ENCODE assay signal across 8 mouse cellular contexts in genomic region chr9:123851713-123852448, GRCm38 (mm10). TPM values are rescaled to one million over a fixed set of nuclear protein-coding genes. Genes with fewer than 3 reads are reported as not detected.
DNase-seq lines count a peak whose midpoint lies in the region; ATAC-seq lines count a peak whose summit lies in the region.

Gene Fyco1, minus strand, starts transcription at chr9:123851899.

- H3K36me3 ChIP-seq in heart, embryonic 14.5 days (ENCODE audit: control insufficient read depth, insufficient read depth, low read length) = no peaks in the 10 kb centered on the region
- H3K36me3 ChIP-seq in liver, embryonic 13.5 days = no peaks in the 10 kb centered on the region
- H3K36me3 ChIP-seq in stomach, embryonic 16.5 days (ENCODE audit: control insufficient read depth, insufficient read depth, low read length) = no peaks in the 10 kb centered on the region

- peak within 1 kb of the TSS; percentile 85 for H3K9ac ChIP-seq in heart, embryonic 14.5 days (ENCODE audit: low read length)
- H3K9ac ChIP-seq in liver, embryonic 13.5 days = peak within 1 kb of the TSS; percentile 92
- peak within 1 kb of the TSS; percentile 93 for H3K9ac ChIP-seq in stomach, embryonic 16.5 days (ENCODE audit: low read length)

- H3K27ac ChIP-seq in heart, embryonic 14.5 days (replicated peaks in 1 of 2; ENCODE audit: control insufficient read depth in 1 of 2, insufficient read depth in 1 of 2, low read depth in 2 of 2, low read length in 2 of 2) = peak within 1 kb of the TSS; percentile 92
- H3K27ac ChIP-seq in liver, embryonic 13.5 days = peak within 1 kb of the TSS; percentile 89
- H3K27ac ChIP-seq in stomach, embryonic 16.5 days (ENCODE audit: low read length) = peak within 1 kb of the TSS; percentile 97

- peak; percentile 90 for DNase-seq in c-Kit-negative CD71-positive TER-119-positive erythroid progenitor cells, embryonic 14.5 days (ENCODE audit: low read depth, low spot score)
- peak; percentile 97 for DNase-seq in fibroblast of lung, adult 2 months (ENCODE audit: low read depth)
- DNase-seq in kidney, postnatal 14 days = peak; percentile 97
- peak; percentile 95 for DNase-seq in liver, embryonic 13.5 days
- DNase-seq in neural tube, embryonic 10.5 days (ENCODE audit: extremely low spot score, low spot score) = peak; percentile 84

- peak within 1 kb of the TSS; percentile 81 for H3K4me2 ChIP-seq in heart, embryonic 14.5 days (ENCODE audit: low read length)
- peak within 1 kb of the TSS; percentile 91 for H3K4me2 ChIP-seq in liver, embryonic 13.5 days
- peak within 1 kb of the TSS; percentile 78 for H3K4me2 ChIP-seq in stomach, embryonic 16.5 days (ENCODE audit: low read depth, low read length)

- no peaks in the 10 kb centered on the region for H3K9me3 ChIP-seq in heart, embryonic 14.5 days (ENCODE audit: control insufficient read depth, low read length)
- H3K9me3 ChIP-seq in liver, embryonic 13.5 days (replicated peaks) = no peaks in the 10 kb centered on the region
- H3K9me3 ChIP-seq in stomach, embryonic 16.5 days (replicated peaks; ENCODE audit: control insufficient read depth, low read length) = no peaks in the 10 kb centered on the region

- WGBS in heart, embryonic 14.5 days = under 1% methylated on average over 46 of the region's 47 CpGs
- WGBS in liver, embryonic 13.5 days (ENCODE audit: insufficient replicate concordance) = under 1% methylated on average over 47 of the region's 47 CpGs
- WGBS in stomach, embryonic 16.5 days = under 1% methylated on average over 47 of the region's 47 CpGs

- peaks cover 2 to 14% of the 10 kb centered on the region in 2 experiments; a peak in 3 of 4 replicates for H3K4me1 ChIP-seq in heart, embryonic 14.5 days (ENCODE audit: control insufficient read depth in 2 of 2, insufficient read depth in 2 of 2, low read length in 2 of 2)
- H3K4me1 ChIP-seq in liver, embryonic 13.5 days (replicated peaks) = peaks cover 38% of the 10 kb centered on the region
- H3K4me1 ChIP-seq in stomach, embryonic 16.5 days (ENCODE audit: control insufficient read depth, insufficient read depth, low read length) = peaks cover 11% of the 10 kb centered on the region

- ATAC-seq in CD4-positive, CD25-positive, alpha-beta regulatory T cell, adult 4 months = peak; percentile 94
- ATAC-seq in heart, embryonic 14.5 days (ENCODE audit: insufficient number of reproducible peaks, insufficient read depth, low FRiP score, low read depth) = peak; percentile 95
- peak; percentile 95 for ATAC-seq in liver, embryonic 13.5 days (ENCODE audit: low read depth)
- peak; percentile 96 for ATAC-seq in stomach, embryonic 16.5 days (ENCODE audit: insufficient read depth, low FRiP score)

- no peaks in the 10 kb centered on the region for H3K27me3 ChIP-seq in heart, embryonic 14.5 days (ENCODE audit: control insufficient read depth, insufficient read depth, low read length)
- H3K27me3 ChIP-seq in liver, embryonic 13.5 days = no peaks in the 10 kb centered on the region
- H3K27me3 ChIP-seq in stomach, embryonic 16.5 days (ENCODE audit: control insufficient read depth, insufficient read depth, low read length) = no peaks in the 10 kb centered on the region

- H3K4me3 ChIP-seq in heart, embryonic 14.5 days (ENCODE audit: control insufficient read depth in 1 of 2, insufficient read depth in 1 of 2, low read depth in 1 of 2, low read length in 2 of 2) = peak within 1 kb of the TSS; percentile 59 to 72
- peak within 1 kb of the TSS; percentile 92 for H3K4me3 ChIP-seq in liver, embryonic 13.5 days (replicated peaks)
- peak within 1 kb of the TSS; percentile 88 for H3K4me3 ChIP-seq in stomach, embryonic 16.5 days (replicated peaks; ENCODE audit: low read length)

RNA-seq across cellular contexts. Expression of gene Fyco1, which starts in this region (rescaled TPM):
- 10 to 100 TPM; 34.5 to 69.7 TPM for polyA plus RNA-seq in CD4-positive, CD25-positive, alpha-beta regulatory T cell, adult 4 months (2017; shearing (Covaris generic))
- polyA plus RNA-seq in heart, embryonic 14.5 days (2014; fragmentation: Nextera tagmentation; extraction: Ambion mirVana) = 33.1 and 36.3 TPM in 2 replicates
- 3.4 and 3.8 TPM in 2 replicates for polyA plus RNA-seq in liver, embryonic 13.5 days (2015; fragmentation: Nextera tagmentation; extraction: Ambion mirVana)
- 14.7 and 14.8 TPM in 2 replicates for polyA plus RNA-seq in stomach, embryonic 16.5 days (2015; fragmentation: Nextera tagmentation; extraction: Ambion mirVana)

Comparison
In these comparisons a context has a peak if more than half of its experiments do, and no peak if none do; other contexts are left out.
1. Peak in every context shown above with its lines: DNase-seq, ATAC-seq, H3K4me3 ChIP-seq and H3K27ac ChIP-seq.